Mouse (Mus musculus): ENCODE measurements around the gene Kctd17.

DNA sequence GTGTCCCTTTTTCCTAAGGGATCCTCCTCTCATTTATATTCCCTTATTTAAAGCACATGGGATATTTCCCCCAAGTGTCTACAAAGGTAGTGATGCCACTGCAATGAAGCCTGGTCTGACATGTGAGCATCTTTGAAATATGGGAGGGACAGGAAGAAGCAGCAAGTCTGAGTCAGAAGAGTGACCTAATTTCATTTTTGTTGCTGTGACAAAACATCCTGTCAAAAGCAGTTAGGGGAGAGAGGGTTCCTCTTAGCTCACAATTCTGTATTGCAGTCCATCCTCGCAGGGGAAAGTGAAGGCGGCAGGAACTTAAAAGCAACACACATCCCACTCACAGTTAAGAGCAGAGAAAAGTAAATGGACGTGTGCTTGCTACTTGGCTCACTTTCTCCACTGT lies 37.5 kb upstream of the Kctd17 start:
- TF ChIP-seq CTCF (IDR thresholded peaks at IDR 0.05; ENCODE audit: low read depth) (no peak), EP300 (IDR thresholded peaks at IDR 0.05; ENCODE audit: low read depth) (no peak)
